Mouse (Mus musculus): Measurements from ENCODE around the gene Fscn2. TPM values are rescaled to one million over a fixed set of nuclear protein-coding genes. Genes with fewer than 3 reads are reported as not detected.

Fscn2 gene
- 1.6 and 2.6 TPM in 2 replicates for polyA plus RNA-seq (2015; fragmentation: Nextera tagmentation; extraction: Ambion mirVana)

DNA sequence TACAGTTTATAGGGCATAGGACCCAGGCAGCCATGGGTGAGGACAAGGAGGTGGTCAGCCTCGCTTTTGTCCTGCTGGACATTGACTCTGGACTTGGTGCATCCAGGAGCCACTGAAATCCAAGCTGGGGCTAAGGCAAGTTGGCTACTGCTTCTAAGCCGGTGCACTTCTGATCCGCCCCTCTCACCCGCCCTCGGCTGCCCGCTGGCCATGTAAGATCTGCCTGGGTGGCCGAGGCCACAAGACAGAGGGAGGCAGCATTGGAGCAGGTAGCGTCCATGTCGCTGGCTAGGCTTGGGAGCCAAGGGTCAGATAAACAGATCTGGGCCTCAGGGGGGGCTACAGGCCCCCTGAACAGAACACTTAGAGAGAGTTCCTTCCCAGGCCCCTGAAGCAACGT is at the start of gene Fscn2:
Gene Fscn2, plus strand, starts transcription at position 240 of the 400 bp plus-strand sequence.
- H3K4me2 ChIP-seq, result no peak within 1 kb of the TSS
- H3K36me3 ChIP-seq, result no peaks in the 10 kb centered on the region
- H3K4me3 ChIP-seq, result no peak within 1 kb of the TSS
- ATAC-seq (ENCODE audit: low FRiP score), result no peak
- no peaks in the 10 kb centered on the region for H3K9me3 ChIP-seq
- no peaks in the 10 kb centered on the region for H3K27me3 ChIP-seq
- 81% methylated on average over 10 of the region's 10 CpGs for WGBS
- peak within 1 kb of the TSS; percentile 46; the same call in 1 of the 2 replicates for H3K9ac ChIP-seq
- H3K4me1 ChIP-seq (replicated peaks), result peaks cover 48% of the 10 kb centered on the region
- no peak within 1 kb of the TSS for H3K27ac ChIP-seq

DNA sequence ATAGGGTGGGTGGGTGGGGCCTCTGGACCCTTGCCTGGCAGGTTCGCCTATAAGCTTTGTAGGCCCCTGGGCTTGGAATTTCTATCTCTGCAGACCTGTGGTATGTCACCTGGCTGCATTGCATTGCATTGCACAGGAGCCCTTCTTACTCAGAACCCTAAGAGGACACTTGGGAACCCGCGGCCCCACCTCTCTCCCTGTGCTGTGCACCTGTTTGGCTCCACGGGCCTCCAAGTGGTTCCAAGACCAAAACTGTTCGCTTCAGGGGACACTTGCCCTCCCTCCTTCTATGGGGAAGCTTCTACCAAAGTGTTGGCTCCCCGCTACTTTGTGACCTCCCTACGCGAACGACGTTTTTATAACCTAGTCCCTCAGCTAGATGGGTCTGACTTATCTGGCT is 49.8 kb upstream of the Fscn2 start:
- Histone ChIP-seq H3K9ac (peak overlapping the region; percentile 78), H3K4me2 (peak overlapping the region; percentile 75), H3K9me3 (no peaks in the 10 kb centered on the region), H3K27ac (peak overlapping the region; percentile 96), H3K27me3 (no peaks in the 10 kb centered on the region), H3K4me1 (replicated peaks) (peaks cover 59% of the 10 kb centered on the region), H3K36me3 (no peaks in the 10 kb centered on the region), H3K4me3 (peak overlapping the region; percentile 45)
- WGBS, result 50% methylated on average over 10 of the region's 10 CpGs
- no peak for ATAC-seq (ENCODE audit: low FRiP score)

DNA sequence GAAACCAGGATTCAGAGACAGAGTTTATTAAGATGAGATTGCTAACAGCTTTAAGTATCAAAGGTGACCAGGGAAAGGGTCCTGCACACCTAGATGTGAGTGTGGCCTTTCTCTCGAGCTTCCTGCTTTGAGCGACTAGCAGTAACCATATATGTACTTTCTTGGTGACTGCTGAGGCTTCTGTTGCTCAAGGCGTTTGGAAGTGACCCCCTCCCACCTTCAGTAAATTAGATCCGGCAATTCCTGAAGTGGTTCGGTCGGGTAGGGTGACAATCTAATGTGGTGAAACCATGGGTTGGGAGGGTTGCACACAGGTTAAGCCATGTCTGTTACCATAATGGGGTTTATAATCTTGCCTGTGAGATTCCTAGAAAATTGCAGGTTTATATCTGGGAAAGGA is 49.3 kb upstream of the Fscn2 start:
- Histone ChIP-seq H3K9me3 (no peaks in the 10 kb centered on the region), H3K4me1 (replicated peaks) (peaks cover 59% of the 10 kb centered on the region), H3K4me3 (no peak overlapping the region), H3K9ac (peak overlapping the region; percentile 78; the same call in 1 of the 2 replicates), H3K27ac (peak overlapping the region; percentile 96), H3K4me2 (no peak overlapping the region), H3K36me3 (no peaks in the 10 kb centered on the region), H3K27me3 (no peaks in the 10 kb centered on the region)
- ATAC-seq (ENCODE audit: low FRiP score), result no peak
- 75% methylated on average over 6 of the region's 6 CpGs for WGBS

DNA sequence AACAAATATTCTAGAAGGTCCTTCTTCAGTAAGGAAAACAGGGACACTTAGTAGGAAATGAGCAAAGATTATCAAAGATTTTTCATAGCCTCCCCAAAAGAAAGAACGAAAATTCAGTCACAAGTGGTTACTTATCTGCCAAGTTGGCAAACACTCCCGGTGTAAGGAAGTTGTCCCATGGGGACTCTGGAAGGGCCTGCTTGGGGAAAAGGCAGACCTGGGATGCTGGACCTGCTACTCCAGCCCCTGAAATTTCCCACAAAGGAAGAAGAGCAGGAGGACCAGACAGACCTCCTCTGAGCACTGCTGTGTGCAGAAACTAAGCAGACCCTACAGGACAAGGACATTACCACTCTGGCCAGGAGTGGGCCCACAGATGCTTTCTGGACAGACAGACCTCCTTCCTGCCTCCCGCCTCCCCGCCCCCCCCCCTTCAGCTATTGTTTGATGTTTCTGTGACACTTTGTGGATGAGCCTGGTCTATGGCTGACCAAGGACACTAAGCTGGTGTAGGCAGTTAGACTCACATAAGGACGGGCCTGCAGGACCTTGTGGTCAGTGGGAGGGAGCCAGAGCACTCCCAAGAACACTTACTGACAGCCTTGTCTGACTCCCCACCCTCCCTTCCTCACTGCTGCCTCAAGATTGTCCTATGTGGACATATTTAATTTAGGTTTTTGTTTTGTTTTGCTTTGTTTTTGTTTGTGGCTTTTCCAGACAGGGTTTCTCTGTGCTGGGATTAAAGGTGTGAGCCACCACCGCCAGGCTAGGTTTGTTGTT is 47.2 kb upstream of the Fscn2 start:
- Histone ChIP-seq H3K9me3 (no peaks in the 10 kb centered on the region), H3K4me2 (no peak overlapping the region), H3K4me3 (no peak overlapping the region), H3K27me3 (no peaks in the 10 kb centered on the region), H3K36me3 (no peaks in the 10 kb centered on the region), H3K4me1 (replicated peaks) (peaks cover 50% of the 10 kb centered on the region), H3K27ac (peak overlapping the region; percentile 98; the same call in 1 of the 2 replicates), H3K9ac (no peak overlapping the region)
- ATAC-seq (ENCODE audit: low FRiP score), result no peak
- 62% methylated on average over 6 of the region's 6 CpGs for WGBS

DNA sequence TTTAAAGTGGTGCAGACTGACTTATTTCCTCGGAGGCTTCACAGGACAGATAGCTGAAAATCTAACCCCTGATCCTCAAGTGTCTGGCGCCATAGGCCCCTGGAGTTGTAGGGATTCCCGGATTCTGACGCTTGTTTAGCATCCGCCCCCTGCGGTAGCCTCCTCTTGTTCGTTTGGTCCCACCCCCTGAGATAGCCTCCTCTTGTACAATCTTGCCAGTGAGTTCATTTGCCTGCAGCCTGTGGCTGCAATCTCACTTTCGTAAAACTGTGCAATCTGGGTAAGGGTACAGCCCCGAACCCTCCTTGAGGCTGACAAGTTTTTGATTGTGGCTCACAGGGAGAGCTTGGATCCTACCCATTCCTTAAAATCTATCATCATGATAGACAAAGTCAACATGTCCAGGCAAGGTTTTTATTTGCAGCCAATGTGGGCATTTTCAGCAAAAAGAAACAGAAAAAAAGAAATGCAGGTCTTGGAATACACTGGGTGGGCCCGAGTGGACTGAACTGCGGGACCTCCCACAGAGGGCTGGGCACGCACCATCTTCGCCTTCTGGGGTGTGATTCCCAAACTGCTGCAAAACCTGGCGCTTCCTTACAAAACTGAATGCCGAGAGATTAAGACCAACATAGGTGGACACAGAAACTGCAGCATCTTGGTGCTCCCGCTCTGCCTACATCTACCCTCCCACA is 46.5 kb upstream of the Fscn2 start:
- Histone ChIP-seq H3K36me3 (no peaks in the 10 kb centered on the region), H3K9ac (peak overlapping the region; percentile 87), H3K4me2 (peak overlapping the region; percentile 82), H3K4me3 (peak overlapping the region; percentile 48), H3K27ac (peak overlapping the region; percentile 98), H3K27me3 (no peaks in the 10 kb centered on the region), H3K4me1 (replicated peaks) (peaks cover 50% of the 10 kb centered on the region), H3K9me3 (no peaks in the 10 kb centered on the region)
- no peak for ATAC-seq (ENCODE audit: low FRiP score)
- 38% methylated on average over 16 of the region's 16 CpGs for WGBS

DNA sequence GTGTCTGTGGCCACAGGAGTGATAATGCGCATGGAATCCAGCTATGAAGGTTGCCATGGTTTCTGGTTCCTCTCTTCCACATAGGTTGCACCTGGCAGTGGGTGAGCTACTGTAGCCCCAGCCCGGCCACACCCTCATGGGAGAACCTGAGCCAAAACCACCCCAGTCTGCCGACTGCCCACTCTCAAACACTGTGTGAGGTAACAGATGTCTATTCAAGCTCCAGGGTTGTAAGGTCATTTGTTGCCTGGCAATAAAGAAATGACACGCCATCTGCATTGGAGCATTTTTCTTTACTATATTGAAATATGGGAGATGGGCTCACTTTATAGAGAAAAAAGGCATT is 45.9 kb upstream of the Fscn2 start:
- H3K27ac ChIP-seq, result peak overlapping the region; percentile 98
- peak overlapping the region; percentile 48 for H3K4me3 ChIP-seq
- 15% methylated on average over 4 of the region's 4 CpGs for WGBS
- H3K4me1 ChIP-seq (replicated peaks), result peaks cover 46% of the 10 kb centered on the region
- no peaks in the 10 kb centered on the region for H3K27me3 ChIP-seq
- H3K4me2 ChIP-seq, result peak overlapping the region; percentile 82
- no peaks in the 10 kb centered on the region for H3K9me3 ChIP-seq
- ATAC-seq (ENCODE audit: low FRiP score), result no peak
- H3K36me3 ChIP-seq, result no peaks in the 10 kb centered on the region
- H3K9ac ChIP-seq, result peak overlapping the region; percentile 87

DNA sequence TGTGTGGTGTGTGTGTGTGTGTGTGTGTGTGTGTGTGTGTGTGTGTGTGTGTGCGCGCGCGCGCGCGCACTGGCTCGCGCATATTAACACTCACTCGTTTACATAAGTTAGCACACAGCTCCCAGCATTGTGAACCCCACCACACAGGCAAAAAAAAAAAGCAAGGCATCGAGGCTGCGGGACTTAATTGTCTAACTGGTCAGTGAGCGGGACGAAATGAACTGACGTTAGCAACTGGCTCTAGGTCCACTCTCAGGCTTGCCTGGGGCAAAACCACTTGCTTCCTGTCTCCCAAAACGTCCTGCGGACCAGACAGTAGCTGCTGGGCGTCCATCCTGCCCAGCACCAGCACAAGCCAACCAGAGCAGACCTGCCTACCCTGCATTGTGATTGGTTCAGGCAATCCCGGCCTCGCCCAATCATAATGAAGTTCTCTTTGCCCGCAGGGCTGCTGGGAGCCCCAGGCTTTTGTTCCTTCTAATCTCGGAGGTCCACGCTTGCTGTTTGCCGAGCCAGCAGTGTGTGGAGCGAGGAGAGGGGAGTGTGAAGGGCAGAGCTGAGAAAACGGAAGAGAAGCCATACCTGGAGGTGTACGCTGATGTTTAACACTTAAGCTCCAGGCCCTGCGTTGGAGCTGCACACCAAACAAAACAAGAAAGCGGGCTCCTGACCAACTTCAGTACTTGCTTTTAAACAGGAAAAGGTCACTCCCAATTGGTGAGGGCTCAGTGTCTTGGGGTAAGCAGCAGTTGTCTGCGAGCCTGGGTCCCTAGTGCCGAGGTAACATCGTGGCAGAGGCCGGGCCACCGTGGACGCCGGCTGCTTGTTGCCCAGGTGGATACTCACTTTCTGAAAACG is 45.3 kb upstream of the Fscn2 start:
- Histone ChIP-seq H3K36me3 (no peaks in the 10 kb centered on the region), H3K9me3 (no peaks in the 10 kb centered on the region), H3K27me3 (no peaks in the 10 kb centered on the region), H3K4me2 (peak overlapping the region; percentile 82), H3K4me1 (replicated peaks) (peaks cover 44% of the 10 kb centered on the region), H3K9ac (peak overlapping the region; percentile 87), H3K27ac (peak overlapping the region; percentile 98), H3K4me3 (peak overlapping the region; percentile 48)
- ATAC-seq (ENCODE audit: low FRiP score), result peak; percentile 96
- 4% methylated on average over 36 of the region's 37 CpGs for WGBS

DNA sequence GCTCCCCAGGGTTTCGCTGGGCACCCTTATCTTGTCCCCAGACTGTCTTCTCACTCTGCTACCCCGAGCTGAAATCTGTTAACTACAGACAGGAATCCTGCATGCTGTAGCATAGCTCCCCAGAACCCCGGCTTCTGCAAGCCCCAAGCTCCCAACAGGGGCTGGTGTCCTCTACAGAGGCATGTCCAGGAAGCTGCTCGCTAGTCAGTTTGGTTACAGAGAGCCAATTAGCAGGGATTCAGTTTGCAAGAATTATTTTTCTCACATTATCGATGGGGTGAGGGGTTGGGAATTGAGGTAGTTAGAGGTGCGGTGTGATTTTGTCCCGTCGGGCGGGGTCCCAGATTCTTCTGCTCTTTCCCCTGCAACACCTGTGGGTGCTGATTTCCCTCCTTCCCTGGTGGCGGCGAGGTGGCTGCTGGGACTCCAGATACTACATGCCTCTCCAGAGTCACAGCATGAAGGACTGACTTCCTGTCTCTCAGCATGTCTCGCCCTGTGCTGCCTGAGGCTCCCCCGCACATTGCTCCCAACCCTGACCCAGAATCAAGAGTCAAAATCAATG is 44.6 kb upstream of the Fscn2 start:
- Histone ChIP-seq H3K36me3 (no peaks in the 10 kb centered on the region), H3K9me3 (no peaks in the 10 kb centered on the region), H3K27me3 (no peaks in the 10 kb centered on the region), H3K4me1 (replicated peaks) (peaks cover 36% of the 10 kb centered on the region), H3K4me3 (peak overlapping the region; percentile 48), H3K4me2 (peak overlapping the region; percentile 82), H3K27ac (peak overlapping the region; percentile 98), H3K9ac (peak overlapping the region; percentile 87)
- ATAC-seq (ENCODE audit: low FRiP score), result peak; percentile 12
- 26% methylated on average over 13 of the region's 13 CpGs for WGBS

DNA sequence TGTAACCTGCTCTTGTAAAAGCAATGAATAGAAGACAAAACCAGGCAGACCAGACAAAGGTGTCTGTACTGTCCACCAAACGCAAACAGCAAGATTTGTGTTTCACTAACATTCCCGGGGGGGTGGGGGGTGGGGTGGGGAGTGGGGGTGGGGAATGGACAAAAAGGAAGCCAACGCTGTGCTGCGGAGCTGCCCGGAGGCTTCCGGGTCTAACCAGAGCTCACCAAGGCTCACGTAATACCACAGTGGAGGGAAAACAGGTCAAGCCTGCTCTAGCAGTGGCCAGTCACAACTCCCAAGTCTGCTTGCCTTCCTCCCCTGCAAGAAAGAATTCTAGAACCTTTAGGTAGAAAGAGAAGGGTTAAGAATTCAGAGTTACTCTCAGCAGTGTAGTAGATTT is 43.9 kb upstream of the Fscn2 start:
- Histone ChIP-seq H3K9ac (peak overlapping the region; percentile 87), H3K27me3 (no peaks in the 10 kb centered on the region), H3K4me2 (peak overlapping the region; percentile 82), H3K4me1 (replicated peaks) (peaks cover 32% of the 10 kb centered on the region), H3K4me3 (peak overlapping the region; percentile 48; the same call in 1 of the 2 replicates), H3K9me3 (no peaks in the 10 kb centered on the region), H3K36me3 (no peaks in the 10 kb centered on the region), H3K27ac (peak overlapping the region; percentile 98)
- ATAC-seq (ENCODE audit: low FRiP score), result no peak
- 39% methylated on average over 7 of the region's 7 CpGs for WGBS

DNA sequence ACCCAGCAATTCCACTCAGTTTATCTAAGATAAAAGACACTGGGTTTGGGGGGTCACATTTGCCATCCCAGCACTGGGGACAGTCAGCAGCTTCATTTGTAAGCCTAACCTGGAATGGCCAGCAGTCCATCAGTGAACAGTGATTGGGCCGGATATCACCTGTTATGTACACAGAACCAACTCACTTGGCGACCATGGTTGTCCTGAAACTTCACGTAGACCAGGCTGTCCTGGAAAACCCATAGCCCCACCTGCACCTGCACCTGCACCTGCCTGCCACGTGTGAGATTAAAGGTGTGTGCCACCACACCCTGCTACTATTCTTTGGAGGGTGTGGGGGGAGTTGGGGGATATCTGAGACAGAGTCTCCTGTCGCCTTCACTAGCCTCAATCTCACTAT is 42.0 kb upstream of the Fscn2 start:
- H3K9ac ChIP-seq, result no peak overlapping the region

DNA sequence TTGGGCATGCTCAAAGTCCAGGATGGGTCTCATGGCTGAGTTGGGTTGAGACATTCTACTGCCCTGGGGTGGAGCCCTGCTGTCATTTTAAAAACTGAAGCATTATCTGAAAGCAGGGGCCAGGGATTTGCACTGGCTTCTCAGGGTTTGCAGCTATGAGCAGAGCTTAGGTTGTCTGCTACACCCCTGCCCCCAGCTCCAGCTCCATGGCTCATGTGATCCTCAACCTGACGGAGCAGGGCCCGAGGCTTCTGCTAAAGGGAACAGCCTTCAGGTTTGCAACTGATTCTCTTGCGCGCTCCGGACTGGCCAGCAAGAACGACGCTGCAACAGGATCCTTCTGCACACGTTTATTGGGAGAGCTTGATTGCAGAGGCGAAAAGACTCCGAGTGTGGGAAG is 41.2 kb upstream of the Fscn2 start:
- H3K27me3 ChIP-seq, result no peaks in the 10 kb centered on the region

More for the DNA sequence above, 42.0 kb upstream of the Fscn2 start:
- Histone ChIP-seq H3K27me3 (no peaks in the 10 kb centered on the region), H3K36me3 (no peaks in the 10 kb centered on the region), H3K9me3 (no peaks in the 10 kb centered on the region), H3K4me1 (replicated peaks) (peaks cover 27% of the 10 kb centered on the region), H3K4me2 (no peak overlapping the region), H3K27ac (no peak overlapping the region), H3K4me3 (no peak overlapping the region)
- no peak for ATAC-seq (ENCODE audit: low FRiP score)
- 90% methylated on average over 5 of the region's 5 CpGs for WGBS

More for the DNA sequence above, 41.2 kb upstream of the Fscn2 start:
- no peak for ATAC-seq (ENCODE audit: low FRiP score)
- H3K4me3 ChIP-seq, result no peak overlapping the region
- no peak overlapping the region for H3K27ac ChIP-seq
- H3K4me1 ChIP-seq (replicated peaks), result peaks cover 18% of the 10 kb centered on the region
- no peak overlapping the region for H3K4me2 ChIP-seq
- 96% methylated on average over 10 of the region's 10 CpGs for WGBS
- no peaks in the 10 kb centered on the region for H3K36me3 ChIP-seq
- H3K9me3 ChIP-seq, result no peaks in the 10 kb centered on the region
- H3K9ac ChIP-seq, result no peak overlapping the region
